Mouse (Mus musculus): ENCODE measurements around the gene Cacna1d.

- TF ChIP-seq CTCF (IDR thresholded peaks at IDR 0.05; ENCODE audit: control insufficient read depth, insufficient read depth, insufficient read length) (no peak), MAX (IDR thresholded peaks at IDR 0.05) (no peak), USF1 (IDR thresholded peaks at IDR 0.05; ENCODE audit: low read depth) (no peak), CEBPB (IDR thresholded peaks at IDR 0.05; ENCODE audit: low read depth) (no peak), MYOD1 (IDR thresholded peaks at IDR 0.05; ENCODE audit: control insufficient read depth, insufficient read length, low read depth) (no peak), MYOG (IDR thresholded peaks at IDR 0.05; ENCODE audit: control insufficient read depth, extremely low read depth, insufficient read length) (no peak)
Observed at GRCm38 (mm10) chr14:30242818-30243205, 248.4 kb downstream of the Cacna1d start.
